Mouse (Mus musculus) liver, embryonic 16.5 days (tissue): ENCODE data around the gene Ppp5c. TPM values are rescaled to one million over a fixed set of nuclear protein-coding genes. Genes with fewer than 3 reads are reported as not detected.

Source experiments
- ATAC-seq: fragments of 200-750 bp; cut with Nextera tagmentation; 2 replicates; pipeline ENCODE4 v1.8.0; 2017; ENCODE audit warnings: low read depth, mild to moderate bottlenecking, moderate number of reproducible peaks, moderate library complexity
- H3K27ac ChIP-seq: fragments of 300-500 bp; sonication (generic); 2 replicates; pipeline ENCODE4 v1.5.1; 2014; ENCODE audit warnings: mild to moderate bottlenecking, low read length
- H3K27me3 ChIP-seq: fragments of 300-500 bp; sonication (generic); 2 replicates; pipeline ENCODE4 v1.6.1; 2014; ENCODE audit warnings: low read depth, low read length, mixed read lengths; ENCODE audit not compliant: control insufficient read depth, insufficient read depth
- H3K36me3 ChIP-seq: fragments of 300-500 bp; sonication (generic); 2 replicates; pipeline ENCODE4 v1.6.1; 2014; ENCODE audit warnings: mild to moderate bottlenecking; ENCODE audit not compliant: control insufficient read depth, insufficient read depth
- H3K4me1 ChIP-seq: fragments of 300-500 bp; sonication (generic); 2 replicates; pipeline ENCODE4 v1.6.1; 2014; ENCODE audit warnings: low read depth, low read length, mixed read lengths; ENCODE audit not compliant: control insufficient read depth
- H3K4me2 ChIP-seq: fragments of 300-500 bp; sonication (generic); 2 replicates; pipeline ENCODE4 v1.6.1; 2014; ENCODE audit warnings: low read depth, low read length, mixed read lengths
- H3K4me3 ChIP-seq: fragments of 300-500 bp; sonication (generic); 2 replicates; pipeline ENCODE4 v1.5.1; 2014; ENCODE audit warnings: low read depth, mild to moderate bottlenecking, low read length
- H3K9ac ChIP-seq: fragments of 300-500 bp; sonication (generic); 2 replicates; pipeline ENCODE4 v1.6.1; 2014; ENCODE audit warnings: low read depth, low read length
- H3K9me3 ChIP-seq: fragments of 300-500 bp; sonication (generic); replicated peaks from 2 replicates; pipeline ENCODE4 v1.6.1; 2016; ENCODE audit warnings: low read length; ENCODE audit not compliant: control insufficient read depth
- WGBS: fragments of 180-500 bp; shearing (Covaris S2); extraction: QIAGEN DNeasy Blood & Tissue Kit; methylation state at CpG from one replicate; pipeline ENCODE4 v1.1.7; 2014; ENCODE audit not compliant: insufficient replicate concordance; 5-methylcytosine and 5-hydroxymethylcytosine counted together
- polyA plus RNA-seq: library from polyadenylated mRNA; unstranded; fragments of >200 nt; fragmentation: Nextera tagmentation; extraction: Ambion mirVana; gene quantifications from 2 replicates; pipeline ENCODE4 v1.2.1, GENCODE M21; 2015

Ppp5c gene
- polyA plus RNA-seq, 1 experiment from 2014 or later: 38.0 TPM

DNA sequence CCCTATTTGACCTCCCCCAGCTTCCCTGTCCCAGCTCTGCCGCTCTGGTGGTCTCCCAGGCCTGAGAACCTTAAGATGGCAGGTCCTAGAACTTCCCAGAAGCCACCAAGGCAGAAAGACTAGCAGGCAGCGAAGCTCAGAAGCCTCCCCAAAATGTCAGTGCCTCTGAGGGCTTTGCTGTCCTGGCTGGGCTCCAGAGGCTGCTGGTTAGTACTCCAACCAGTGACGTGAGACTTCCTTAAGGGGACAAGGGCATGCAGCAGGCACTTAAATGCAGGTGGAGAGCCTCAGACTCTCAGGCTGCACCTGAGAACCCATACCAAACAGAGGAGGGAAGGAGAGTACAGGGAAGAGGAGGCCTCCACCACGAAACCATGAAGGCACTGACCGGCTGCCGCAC is 3.6 kb downstream of the Ppp5c start:
- Histone ChIP-seq H3K4me2 (peak overlapping the region; percentile 28), H3K27ac (peak overlapping the region; percentile 45; the same call in 1 of the 2 replicates), H3K36me3 (peaks cover 17% of the 10 kb centered on the region), H3K4me1 (peaks cover 49% of the 10 kb centered on the region), H3K9me3 (no peaks in the 10 kb centered on the region), H3K9ac (peak overlapping the region; percentile 18; the same call in 1 of the 2 replicates), H3K4me3 (no peak overlapping the region), H3K27me3 (no peaks in the 10 kb centered on the region)
- 72% methylated on average over 6 of the region's 6 CpGs for WGBS
- ATAC-seq: no peak

DNA sequence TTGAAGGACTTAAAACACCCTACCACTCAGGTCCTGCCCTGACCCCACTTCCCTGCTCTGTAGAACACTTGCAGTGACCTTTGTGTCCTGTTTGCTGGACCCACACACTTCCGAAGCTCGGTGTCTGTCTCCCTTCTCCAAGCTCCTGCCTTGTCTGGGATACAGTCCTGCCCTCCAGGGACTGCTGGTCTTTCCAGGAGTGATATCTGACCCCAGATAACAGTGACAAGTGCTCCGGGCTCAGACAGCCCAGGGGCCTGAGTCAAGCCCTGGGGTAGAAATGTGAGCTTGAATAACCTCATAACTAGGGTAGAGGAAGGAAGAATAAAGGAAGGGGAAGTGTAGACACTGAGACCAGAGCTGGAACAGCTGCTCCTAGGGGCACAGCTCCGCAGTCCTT is 4.0 kb downstream of the Ppp5c start:
- WGBS: 42% methylated on average over 4 of the region's 4 CpGs
- Histone ChIP-seq H3K36me3 (peaks cover 17% of the 10 kb centered on the region), H3K27me3 (no peaks in the 10 kb centered on the region), H3K4me3 (no peak overlapping the region), H3K9ac (peak overlapping the region; percentile 17; the same call in 1 of the 2 replicates), H3K9me3 (no peaks in the 10 kb centered on the region), H3K4me2 (peak overlapping the region; percentile 28), H3K27ac (peak overlapping the region; percentile 45; the same call in 1 of the 2 replicates), H3K4me1 (peaks cover 49% of the 10 kb centered on the region)
- ATAC-seq: no peak

DNA sequence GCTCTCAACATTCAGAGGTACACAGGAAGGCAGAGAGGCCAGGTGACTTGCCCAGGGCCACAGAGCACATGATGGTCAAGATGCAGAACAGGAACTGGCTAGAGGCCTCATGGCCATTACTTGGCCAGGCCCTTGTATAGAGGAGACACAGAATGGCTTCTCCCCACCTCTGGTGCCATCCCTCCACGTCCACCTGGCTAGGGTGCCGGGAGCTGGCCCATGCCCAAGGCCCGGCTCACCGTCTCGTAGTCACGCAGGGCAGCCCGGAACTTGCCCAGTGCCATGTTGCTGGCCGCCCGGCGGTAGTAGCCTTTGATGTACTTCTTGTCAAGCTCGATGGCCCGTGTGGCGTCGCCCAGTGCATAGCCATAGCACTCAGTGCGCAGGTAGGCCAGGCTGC is 5.5 kb downstream of the Ppp5c start:
- no peak overlapping the region for H3K27ac ChIP-seq
- no peaks in the 10 kb centered on the region for H3K27me3 ChIP-seq
- no peaks in the 10 kb centered on the region for H3K9me3 ChIP-seq
- peaks cover 51% of the 10 kb centered on the region for H3K4me1 ChIP-seq
- ATAC-seq: no peak
- H3K4me3 ChIP-seq: no peak overlapping the region
- peaks cover 17% of the 10 kb centered on the region for H3K36me3 ChIP-seq
- H3K4me2 ChIP-seq: no peak overlapping the region
- 86% methylated on average over 15 of the region's 15 CpGs for WGBS
- no peak overlapping the region for H3K9ac ChIP-seq

DNA sequence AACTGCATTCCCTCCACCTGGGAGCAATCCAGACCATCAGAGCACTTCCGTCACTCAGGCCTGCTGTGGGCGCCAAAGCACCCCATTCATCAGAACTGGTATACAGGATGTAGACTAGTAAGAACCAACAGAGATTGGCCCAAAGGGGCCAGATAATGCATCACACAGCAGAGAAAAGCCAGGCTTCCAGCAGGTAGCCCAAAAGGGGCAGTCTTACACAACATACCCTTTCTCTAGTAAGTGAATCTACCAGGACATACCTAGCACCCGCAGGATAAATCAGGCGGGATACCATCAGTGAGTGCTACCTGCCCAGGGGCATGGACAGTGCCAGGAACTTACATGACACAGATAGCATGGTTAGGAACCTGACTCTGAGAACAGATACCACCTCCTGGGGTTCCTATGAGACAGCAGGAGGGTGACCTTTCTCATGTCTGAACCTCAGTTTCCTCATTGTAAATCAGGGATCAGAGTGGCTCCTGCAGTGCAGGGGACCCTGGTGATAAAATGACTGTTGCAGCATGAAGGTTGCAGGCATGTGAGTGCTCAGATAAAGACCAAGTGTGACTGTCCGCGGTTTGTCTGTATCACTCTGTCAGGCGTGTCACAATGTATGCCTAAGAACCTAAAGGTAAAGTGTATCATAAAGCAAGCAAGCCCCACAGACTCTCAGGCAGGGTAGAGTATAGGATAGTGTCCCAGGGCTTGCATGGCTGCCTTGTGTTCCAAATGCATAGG is 8.1 kb downstream of the Ppp5c start:
- peaks cover 30% of the 10 kb centered on the region for H3K4me1 ChIP-seq
- no peak overlapping the region for H3K4me2 ChIP-seq
- no peaks in the 10 kb centered on the region for H3K9me3 ChIP-seq
- 60% methylated on average over 7 of the region's 7 CpGs for WGBS
- H3K27ac ChIP-seq: no peak overlapping the region
- peaks cover 31% of the 10 kb centered on the region for H3K36me3 ChIP-seq
- H3K9ac ChIP-seq: no peak overlapping the region
- H3K4me3 ChIP-seq: no peak overlapping the region
- no peak for ATAC-seq
- no peaks in the 10 kb centered on the region for H3K27me3 ChIP-seq

DNA sequence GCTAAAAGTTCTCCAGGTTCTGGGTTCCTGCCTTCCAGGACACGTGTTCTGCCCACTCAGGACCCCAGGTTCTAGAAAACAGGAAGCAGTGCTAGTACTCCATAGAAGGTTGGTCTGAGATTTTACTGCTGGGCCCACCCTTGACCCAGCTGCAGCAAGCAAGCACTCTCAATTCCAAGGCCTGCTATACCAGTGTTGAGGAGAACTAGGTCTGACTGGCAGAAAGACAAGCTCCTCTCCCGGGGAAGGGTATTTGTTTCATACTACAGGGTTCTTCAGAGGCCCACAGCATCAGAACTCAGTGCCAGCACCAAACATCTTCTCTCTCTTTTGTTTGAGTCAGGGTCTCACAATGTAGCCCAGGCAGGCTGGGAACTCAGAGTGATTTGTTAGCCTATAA is 9.8 kb downstream of the Ppp5c start:
- 54% methylated on average over 2 of the region's 2 CpGs for WGBS
- peak overlapping the region; percentile 17; the same call in 1 of the 2 replicates for H3K27ac ChIP-seq
- no peaks in the 10 kb centered on the region for H3K9me3 ChIP-seq
- H3K4me1 ChIP-seq: peaks cover 15% of the 10 kb centered on the region
- no peak overlapping the region for H3K9ac ChIP-seq
- H3K36me3 ChIP-seq: peaks cover 47% of the 10 kb centered on the region
- H3K4me3 ChIP-seq: no peak overlapping the region
- ATAC-seq: no peak
- no peaks in the 10 kb centered on the region for H3K27me3 ChIP-seq
- H3K4me2 ChIP-seq: no peak overlapping the region

DNA sequence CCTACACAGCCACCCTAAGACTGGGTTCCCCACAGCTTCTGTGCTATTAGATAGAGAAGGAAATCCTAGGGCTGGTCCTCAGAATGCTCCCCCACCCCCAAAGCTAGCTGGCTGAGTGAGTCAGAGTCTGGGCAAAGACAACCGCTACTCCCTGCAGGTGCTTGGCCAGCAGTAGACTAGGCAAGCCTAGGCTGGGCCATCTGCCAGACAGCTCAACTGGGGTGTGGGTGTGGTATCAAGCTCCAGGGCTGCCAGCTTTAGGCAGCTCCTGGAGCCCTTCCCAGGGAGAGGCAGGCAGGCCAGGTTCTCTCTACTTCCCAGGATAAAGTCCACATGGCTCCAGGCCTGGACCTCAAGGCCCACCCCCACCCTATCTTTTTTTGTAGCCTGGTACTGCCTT is 10.7 kb downstream of the Ppp5c start:
- H3K4me2 ChIP-seq: no peak overlapping the region
- no peaks in the 10 kb centered on the region for H3K9me3 ChIP-seq
- peaks cover 12% of the 10 kb centered on the region for H3K4me1 ChIP-seq
- H3K36me3 ChIP-seq: peaks cover 46% of the 10 kb centered on the region
- ATAC-seq: peak; percentile 92
- H3K27me3 ChIP-seq: no peaks in the 10 kb centered on the region
- no peak overlapping the region for H3K9ac ChIP-seq
- peak overlapping the region; percentile 42 for H3K27ac ChIP-seq
- no peak overlapping the region for H3K4me3 ChIP-seq
- 39% methylated on average over 1 of the region's 1 CpGs for WGBS

DNA sequence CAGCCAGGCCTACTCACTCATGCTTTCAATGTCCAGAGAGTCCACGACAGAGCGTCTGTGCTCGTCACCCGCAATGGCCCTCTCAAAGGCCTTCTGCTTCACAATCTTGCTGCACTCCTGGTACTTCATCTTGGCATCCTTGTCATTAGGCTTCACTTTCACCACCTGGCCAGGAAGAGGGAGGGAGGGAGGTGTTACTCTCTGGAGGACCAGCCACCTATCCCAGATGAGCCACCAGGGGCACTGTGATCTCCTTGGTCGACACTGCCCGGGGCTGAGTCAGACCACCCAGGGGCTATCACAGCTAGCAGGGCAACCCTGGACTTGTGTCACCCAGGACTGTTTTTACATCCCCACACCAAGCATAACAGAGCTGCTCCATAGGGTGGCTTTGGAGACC is 12.3 kb downstream of the Ppp5c start:
- peaks cover 12% of the 10 kb centered on the region for H3K4me1 ChIP-seq
- H3K27ac ChIP-seq: no peak overlapping the region
- H3K36me3 ChIP-seq: peaks cover 47% of the 10 kb centered on the region
- H3K9me3 ChIP-seq: no peaks in the 10 kb centered on the region
- H3K9ac ChIP-seq: no peak overlapping the region
- H3K4me3 ChIP-seq: no peak overlapping the region
- no peak for ATAC-seq
- no peak overlapping the region for H3K4me2 ChIP-seq
- 82% methylated on average over 6 of the region's 6 CpGs for WGBS
- no peaks in the 10 kb centered on the region for H3K27me3 ChIP-seq

DNA sequence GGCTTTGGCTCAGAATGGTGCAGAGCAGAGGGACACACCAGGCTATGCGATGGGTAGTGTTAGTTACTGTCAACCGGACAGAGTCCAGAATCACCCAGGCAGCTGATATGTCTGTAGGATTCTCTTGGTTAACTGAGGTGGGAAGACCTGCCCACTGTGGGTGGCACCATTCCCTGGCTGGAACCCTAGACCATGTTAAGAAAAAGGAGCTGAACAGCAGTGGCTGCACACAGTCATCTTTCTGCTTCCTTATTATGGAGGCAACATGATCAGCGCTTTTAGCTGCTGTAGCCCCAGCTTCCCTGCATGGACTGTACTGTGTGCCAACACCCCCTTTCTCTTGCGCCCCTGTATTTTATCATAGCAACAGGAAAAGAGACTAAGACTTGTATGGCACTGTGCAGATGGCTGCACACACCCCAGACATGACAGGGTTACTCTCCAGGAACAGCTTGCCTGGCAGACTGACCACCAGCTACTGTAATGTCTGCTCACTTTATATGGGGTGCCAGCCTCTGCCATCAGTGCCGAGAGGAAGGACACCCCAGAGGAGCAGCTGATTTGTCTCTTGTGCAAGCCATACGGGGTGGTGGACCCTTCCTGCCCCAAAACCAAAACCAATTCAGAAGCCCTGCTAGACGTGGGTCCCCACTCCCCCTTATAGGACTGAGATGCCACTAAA is 15.7 kb downstream of the Ppp5c start:
- no peaks in the 10 kb centered on the region for H3K9me3 ChIP-seq

DNA sequence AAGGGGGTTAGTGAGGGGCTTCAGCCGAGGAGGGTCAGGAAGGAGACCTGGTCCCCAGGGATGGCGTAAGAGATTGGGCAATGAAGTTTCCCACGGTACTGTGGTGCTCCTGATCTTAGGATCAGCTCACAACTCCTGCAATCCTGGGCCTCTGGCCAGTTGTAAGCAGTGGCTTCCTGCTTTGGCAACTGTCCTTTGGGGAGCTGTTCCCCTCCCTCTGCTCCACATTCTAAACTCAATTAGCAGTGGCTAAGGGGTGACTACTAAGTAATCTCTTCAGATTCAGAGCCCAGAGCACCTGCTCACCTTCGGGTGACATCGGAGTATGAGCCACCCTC is 17.7 kb downstream of the Ppp5c start:
- ATAC-seq: no peak
- H3K4me3 ChIP-seq: no peak overlapping the region
- no peak overlapping the region for H3K27ac ChIP-seq
- H3K4me2 ChIP-seq: no peak overlapping the region
- no peaks in the 10 kb centered on the region for H3K9me3 ChIP-seq
- H3K27me3 ChIP-seq: no peaks in the 10 kb centered on the region
- 78% methylated on average over 5 of the region's 5 CpGs for WGBS
- H3K36me3 ChIP-seq: peaks cover 66% of the 10 kb centered on the region
- H3K9ac ChIP-seq: no peak overlapping the region
- H3K4me1 ChIP-seq: no peaks in the 10 kb centered on the region

More for the DNA sequence above, 15.7 kb downstream of the Ppp5c start:
- WGBS: 79% methylated on average over 7 of the region's 7 CpGs
- no peaks in the 10 kb centered on the region for H3K27me3 ChIP-seq
- peaks cover 62% of the 10 kb centered on the region for H3K36me3 ChIP-seq
- no peak overlapping the region for H3K4me2 ChIP-seq
- H3K4me1 ChIP-seq: no peaks in the 10 kb centered on the region; the same call in 1 of the 2 replicates
- no peak overlapping the region for H3K4me3 ChIP-seq
- no peak overlapping the region for H3K9ac ChIP-seq
- no peak overlapping the region for H3K27ac ChIP-seq
- no peak for ATAC-seq
